Mouse (Mus musculus) spleen, adult 2 months (tissue): Measurements from ENCODE around the gene Col6a4.

ENCODE experiments used
- CTCF ChIP-seq: fragments of 200-500 bp; IDR thresholded peaks from 2 replicates; pipeline ENCODE4 v1.5.1; 2011; ENCODE audit warnings: mild to moderate bottlenecking, inconsistent platforms; ENCODE audit not compliant: insufficient read depth, insufficient read length, insufficient replicate concordance; ENCODE audit errors: extremely low read depth
- POLR2A ChIP-seq: fragments of 200-500 bp; IDR thresholded peaks from 2 replicates; pipeline ENCODE4 v1.6.1; 2011; ENCODE audit warnings: low read depth, low read length, inconsistent platforms

DNA sequence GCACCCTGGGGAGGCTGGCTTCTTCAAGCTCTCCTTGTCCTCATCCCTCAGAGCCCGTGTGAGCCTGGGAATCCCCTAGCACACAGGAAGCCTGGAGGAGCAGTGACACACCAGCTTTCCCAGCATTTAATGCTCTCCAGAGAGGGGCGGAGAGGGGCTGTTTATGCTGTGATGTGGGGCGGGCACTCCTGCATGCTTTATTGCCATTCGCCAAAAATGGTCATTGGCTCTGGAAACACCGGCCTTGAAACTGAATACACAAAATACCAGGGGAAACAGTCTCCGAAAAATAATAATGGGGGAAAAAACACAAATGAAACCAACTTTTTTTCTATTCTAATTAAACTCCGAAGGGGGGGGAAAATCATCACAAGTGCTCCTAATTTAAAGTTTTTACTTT lies at the start of gene Col6a4:
- TF ChIP-seq CTCF (no peak), POLR2A (no peak)
